Mouse (Mus musculus): ENCODE measurements around the gene Map2k4. TPM values are rescaled to one million over a fixed set of nuclear protein-coding genes. Genes with fewer than 3 reads are reported as not detected.

The Map2k4 gene
- polyA plus RNA-seq, 1 experiment from 2014 or later: 82.5 TPM

- WGBS: under 1% methylated on average over 58 of the region's 58 CpGs
- Histone ChIP-seq H3K4me3 (ENCODE audit: low read length) (peak within 1 kb of the TSS; percentile 78), H3K9me3 (ENCODE audit: control insufficient read depth, low read length) (no peaks in the 10 kb centered on the region), H3K36me3 (ENCODE audit: control insufficient read depth, insufficient read depth, low read length) (no peaks in the 10 kb centered on the region), H3K27me3 (ENCODE audit: control insufficient read depth, insufficient read depth, low read length) (no peaks in the 10 kb centered on the region), H3K27ac (ENCODE audit: low read depth, low read length) (peak within 1 kb of the TSS; percentile 87), H3K9ac (ENCODE audit: low read depth, low read length) (peak within 1 kb of the TSS; percentile 79), H3K4me1 (ENCODE audit: control insufficient read depth, insufficient read depth, low read length) (0 out of 2 replicates have a peak, but pooled peaks cover 6% of the 10 kb centered on the region), H3K4me2 (replicated peaks; ENCODE audit: low read depth, low read length) (peak within 1 kb of the TSS; percentile 79)
- peak; percentile 97 for ATAC-seq (ENCODE audit: low FRiP score, low TSS enrichment)
Measured at GRCm38 (mm10) chr11:65806909-65807504, 18.9 kb upstream of the Map2k4 start, which contains the start of gene Zkscan6. TSS of gene Zkscan6 (plus strand) at chr11:65807175.

DNA sequence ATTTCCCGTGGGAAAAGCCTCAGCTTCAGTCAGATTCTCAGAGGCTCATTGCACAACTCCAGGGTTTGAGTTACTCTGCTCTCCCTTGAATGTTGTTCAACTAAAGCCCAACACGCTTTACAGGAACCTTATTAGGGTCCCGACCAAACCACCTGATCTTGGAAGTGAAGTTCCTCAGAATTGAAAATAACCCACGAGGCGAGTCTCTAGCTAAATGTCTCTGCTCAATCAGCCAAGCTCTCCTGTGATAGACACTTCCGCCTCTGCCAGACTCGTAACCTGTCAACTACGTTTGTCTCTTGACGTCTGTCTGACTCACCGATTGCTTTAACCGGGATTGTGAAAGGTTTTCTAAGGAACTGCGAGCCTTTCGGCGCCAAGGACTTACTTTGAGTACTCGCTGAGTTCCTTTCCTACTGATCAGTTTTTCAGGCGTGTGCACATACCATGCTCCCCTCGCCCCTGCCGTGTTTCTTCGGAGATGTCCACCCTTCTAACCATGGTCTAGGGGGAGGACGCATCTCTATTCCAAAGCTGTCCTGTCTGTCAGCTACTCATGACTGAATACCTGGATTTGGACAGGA lies 18.3 kb upstream of the Map2k4 start:
- Histone ChIP-seq H3K9ac (ENCODE audit: low read depth, low read length) (peak overlapping the region; percentile 79), H3K27ac (ENCODE audit: low read depth, low read length) (0 out of 2 replicates have a peak overlapping the region, but pooled peaks have one; percentile 31), H3K4me1 (ENCODE audit: control insufficient read depth, insufficient read depth, low read length) (0 out of 2 replicates have a peak, but pooled peaks cover 6% of the 10 kb centered on the region), H3K4me3 (ENCODE audit: low read length) (peak overlapping the region; percentile 78), H3K36me3 (ENCODE audit: control insufficient read depth, insufficient read depth, low read length) (no peaks in the 10 kb centered on the region), H3K4me2 (replicated peaks; ENCODE audit: low read depth, low read length) (peak overlapping the region; percentile 79), H3K9me3 (ENCODE audit: control insufficient read depth, low read length) (no peaks in the 10 kb centered on the region), H3K27me3 (ENCODE audit: control insufficient read depth, insufficient read depth, low read length) (no peaks in the 10 kb centered on the region)
- WGBS: 2% methylated on average over 20 of the region's 20 CpGs
- ATAC-seq (ENCODE audit: low FRiP score, low TSS enrichment): peak; percentile 65; the same call in 1 of the 2 replicates

DNA sequence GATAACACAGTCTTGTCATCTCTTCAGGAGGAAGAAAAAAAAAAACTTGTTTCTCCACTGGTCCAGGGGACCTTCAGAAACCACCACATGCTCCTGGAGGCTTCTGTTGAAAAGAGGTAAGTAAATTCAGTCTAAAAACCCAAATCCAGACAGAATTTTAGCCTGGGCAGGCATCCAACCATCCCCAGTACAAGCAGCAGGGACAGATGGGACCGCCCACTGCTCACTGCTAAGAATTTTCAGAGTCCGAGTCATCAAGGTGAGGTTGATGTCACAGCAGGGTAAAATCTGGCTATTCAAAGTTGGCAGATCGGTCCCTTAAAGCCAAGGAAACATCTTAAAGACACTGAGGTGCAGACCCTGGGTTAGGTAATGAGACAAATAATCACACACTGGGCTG lies 13.8 kb upstream of the Map2k4 start:
- no peak overlapping the region for H3K4me2 ChIP-seq (replicated peaks; ENCODE audit: low read depth, low read length)
- WGBS: 57% methylated on average over 3 of the region's 3 CpGs
- ATAC-seq (ENCODE audit: low FRiP score, low TSS enrichment): no peak

DNA sequence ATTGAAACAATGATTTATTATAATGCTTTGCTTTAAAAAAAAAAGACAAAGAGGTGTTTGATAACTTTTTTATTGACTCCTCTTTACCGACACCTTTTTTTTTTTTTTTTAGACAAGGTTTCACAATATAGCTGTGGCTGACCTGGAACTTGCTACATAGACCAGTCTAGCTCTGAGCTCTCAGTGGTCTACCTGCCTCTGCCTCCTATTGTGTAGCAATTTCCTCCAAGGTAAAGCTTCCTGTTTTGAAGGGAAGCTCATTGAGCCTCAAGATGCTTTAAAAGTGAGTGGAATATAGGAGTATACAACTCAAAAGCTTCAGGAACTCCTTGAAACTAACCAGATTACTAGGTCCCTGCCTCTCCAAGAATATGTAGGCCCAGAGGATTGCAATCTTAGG lies 7.8 kb upstream of the Map2k4 start:
- Histone ChIP-seq H3K9me3 (ENCODE audit: control insufficient read depth, low read length) (no peaks in the 10 kb centered on the region), H3K36me3 (ENCODE audit: control insufficient read depth, insufficient read depth, low read length) (no peaks in the 10 kb centered on the region), H3K4me3 (ENCODE audit: low read length) (no peak overlapping the region), H3K27me3 (ENCODE audit: control insufficient read depth, insufficient read depth, low read length) (no peaks in the 10 kb centered on the region), H3K4me2 (replicated peaks; ENCODE audit: low read depth, low read length) (no peak overlapping the region), H3K4me1 (ENCODE audit: control insufficient read depth, insufficient read depth, low read length) (no peaks in the 10 kb centered on the region), H3K9ac (ENCODE audit: low read depth, low read length) (no peak overlapping the region), H3K27ac (ENCODE audit: low read depth, low read length) (no peak overlapping the region)
- no peak for ATAC-seq (ENCODE audit: low FRiP score, low TSS enrichment)
- 88% methylated on average over 1 of the region's 1 CpGs for WGBS

More for the DNA sequence above, 13.8 kb upstream of the Map2k4 start:
- H3K27ac ChIP-seq (ENCODE audit: low read depth, low read length): no peak overlapping the region
- no peaks in the 10 kb centered on the region for H3K9me3 ChIP-seq (ENCODE audit: control insufficient read depth, low read length)
- H3K9ac ChIP-seq (ENCODE audit: low read depth, low read length): no peak overlapping the region
- H3K27me3 ChIP-seq (ENCODE audit: control insufficient read depth, insufficient read depth, low read length): no peaks in the 10 kb centered on the region
- H3K4me1 ChIP-seq (ENCODE audit: control insufficient read depth, insufficient read depth, low read length): no peaks in the 10 kb centered on the region
- H3K36me3 ChIP-seq (ENCODE audit: control insufficient read depth, insufficient read depth, low read length): no peaks in the 10 kb centered on the region
- H3K4me3 ChIP-seq (ENCODE audit: low read length): no peak overlapping the region

GRCm38 (mm10) chr11:65794428-65795219 lies 6.5 kb upstream of the Map2k4 start:
- Histone ChIP-seq H3K27me3 (ENCODE audit: control insufficient read depth, insufficient read depth, low read length) (no peaks in the 10 kb centered on the region), H3K36me3 (ENCODE audit: control insufficient read depth, insufficient read depth, low read length) (no peaks in the 10 kb centered on the region), H3K4me3 (ENCODE audit: low read length) (no peak overlapping the region), H3K9ac (ENCODE audit: low read depth, low read length) (no peak overlapping the region), H3K9me3 (ENCODE audit: control insufficient read depth, low read length) (no peaks in the 10 kb centered on the region), H3K27ac (ENCODE audit: low read depth, low read length) (no peak overlapping the region), H3K4me2 (replicated peaks; ENCODE audit: low read depth, low read length) (no peak overlapping the region), H3K4me1 (ENCODE audit: control insufficient read depth, insufficient read depth, low read length) (no peaks in the 10 kb centered on the region)
- ATAC-seq (ENCODE audit: low FRiP score, low TSS enrichment): no peak
- whole genome bisulfite sequencing: 68% methylated on average over 10 of the region's 10 CpGs

GRCm38 (mm10) chr11:65787421-65788151 lies 511 bp downstream of the Map2k4 start:
- peak; percentile 89 for ATAC-seq (ENCODE audit: low FRiP score, low TSS enrichment)
- H3K4me2 ChIP-seq (replicated peaks; ENCODE audit: low read depth, low read length): peak overlapping the region; percentile 76
- H3K9ac ChIP-seq (ENCODE audit: low read depth, low read length): peak overlapping the region; percentile 98
- H3K27me3 ChIP-seq (ENCODE audit: control insufficient read depth, insufficient read depth, low read length): no peaks in the 10 kb centered on the region
- peak overlapping the region; percentile 89 for H3K27ac ChIP-seq (ENCODE audit: low read depth, low read length)
- WGBS: under 1% methylated on average over 68 of the region's 71 CpGs
- H3K36me3 ChIP-seq (ENCODE audit: control insufficient read depth, insufficient read depth, low read length): no peaks in the 10 kb centered on the region
- peak overlapping the region; percentile 92 for H3K4me3 ChIP-seq (ENCODE audit: low read length)
- H3K9me3 ChIP-seq (ENCODE audit: control insufficient read depth, low read length): no peaks in the 10 kb centered on the region
- peaks cover 12% of the 10 kb centered on the region for H3K4me1 ChIP-seq (ENCODE audit: control insufficient read depth, insufficient read depth, low read length)

GRCm38 (mm10) chr11:65786160-65786559 lies 1.9 kb downstream of the Map2k4 start:
- H3K4me2 ChIP-seq (replicated peaks; ENCODE audit: low read depth, low read length): peak overlapping the region; percentile 76; the same call in 1 of the 2 replicates
- H3K27ac ChIP-seq (ENCODE audit: low read depth, low read length): no peak overlapping the region
- H3K4me3 ChIP-seq (ENCODE audit: low read length): no peak overlapping the region
- no peaks in the 10 kb centered on the region for H3K36me3 ChIP-seq (ENCODE audit: control insufficient read depth, insufficient read depth, low read length)
- H3K9me3 ChIP-seq (ENCODE audit: control insufficient read depth, low read length): no peaks in the 10 kb centered on the region
- H3K4me1 ChIP-seq (ENCODE audit: control insufficient read depth, insufficient read depth, low read length): peaks cover 12% of the 10 kb centered on the region
- no peaks in the 10 kb centered on the region for H3K27me3 ChIP-seq (ENCODE audit: control insufficient read depth, insufficient read depth, low read length)
- H3K9ac ChIP-seq (ENCODE audit: low read depth, low read length): no peak overlapping the region
- no peak for ATAC-seq (ENCODE audit: low FRiP score, low TSS enrichment)
- WGBS: 92% methylated on average over 2 of the region's 2 CpGs

GRCm38 (mm10) chr11:65781596-65781995 lies 6.5 kb downstream of the Map2k4 start:
- Histone ChIP-seq H3K9me3 (ENCODE audit: control insufficient read depth, low read length) (no peaks in the 10 kb centered on the region), H3K36me3 (ENCODE audit: control insufficient read depth, insufficient read depth, low read length) (peaks cover 7% of the 10 kb centered on the region; the same call in 1 of the 2 replicates), H3K27me3 (ENCODE audit: control insufficient read depth, insufficient read depth, low read length) (no peaks in the 10 kb centered on the region), H3K4me2 (replicated peaks; ENCODE audit: low read depth, low read length) (no peak overlapping the region), H3K4me1 (ENCODE audit: control insufficient read depth, insufficient read depth, low read length) (peaks cover 21% of the 10 kb centered on the region), H3K4me3 (ENCODE audit: low read length) (no peak overlapping the region), H3K9ac (ENCODE audit: low read depth, low read length) (no peak overlapping the region), H3K27ac (ENCODE audit: low read depth, low read length) (no peak overlapping the region)
- ATAC-seq (ENCODE audit: low FRiP score, low TSS enrichment): no peak
- 88% methylated on average over 3 of the region's 3 CpGs for WGBS
